Mouse (Mus musculus): ENCODE results near the gene Dnah14.

The Dnah14 gene

DNA sequence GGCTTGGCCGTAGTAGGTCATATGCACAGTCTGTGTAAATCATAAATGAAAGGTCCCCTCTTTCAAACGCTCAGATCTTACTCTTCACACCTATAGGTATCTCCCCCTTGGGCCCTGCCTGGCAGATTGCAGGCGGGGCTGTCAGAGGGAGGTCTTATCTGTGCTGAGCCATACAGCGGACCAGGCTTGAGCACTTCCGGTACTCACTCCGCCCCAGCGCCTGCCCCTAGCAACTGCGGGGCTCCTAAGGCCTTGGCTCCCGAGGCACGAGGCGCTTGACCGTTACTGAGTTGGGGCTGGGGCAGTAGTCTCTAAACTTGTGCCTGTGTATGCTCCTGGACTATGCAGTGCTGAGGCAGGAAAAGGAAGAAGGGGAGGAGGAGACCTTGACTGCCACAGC is at the start of gene Dnah14:
Gene Dnah14 (plus strand): TSS at position 238 of the 400 bp plus-strand sequence.
- no peak for DNase-seq

DNA sequence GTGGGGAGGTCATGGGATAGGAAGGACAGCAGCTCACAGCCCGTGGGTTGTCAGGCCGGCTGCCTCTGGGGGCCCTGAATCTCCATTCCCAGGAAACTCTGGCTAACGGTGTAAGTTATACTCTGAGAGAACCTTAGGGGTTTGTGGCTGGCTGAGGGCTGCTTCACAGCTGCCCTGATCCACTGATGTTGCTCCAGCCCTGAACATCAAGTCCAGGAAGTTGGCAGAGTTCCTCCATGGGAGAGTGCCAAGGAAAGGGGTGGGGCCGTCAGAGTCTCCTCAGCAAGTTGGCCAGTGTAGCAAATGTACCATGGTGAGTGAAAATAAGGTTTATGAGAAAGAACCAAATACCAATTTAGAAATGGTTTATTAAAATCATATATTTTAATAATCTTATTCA is 47.0 kb upstream of the Dnah14 start:
- DNase-seq = peak; percentile 85

DNA sequence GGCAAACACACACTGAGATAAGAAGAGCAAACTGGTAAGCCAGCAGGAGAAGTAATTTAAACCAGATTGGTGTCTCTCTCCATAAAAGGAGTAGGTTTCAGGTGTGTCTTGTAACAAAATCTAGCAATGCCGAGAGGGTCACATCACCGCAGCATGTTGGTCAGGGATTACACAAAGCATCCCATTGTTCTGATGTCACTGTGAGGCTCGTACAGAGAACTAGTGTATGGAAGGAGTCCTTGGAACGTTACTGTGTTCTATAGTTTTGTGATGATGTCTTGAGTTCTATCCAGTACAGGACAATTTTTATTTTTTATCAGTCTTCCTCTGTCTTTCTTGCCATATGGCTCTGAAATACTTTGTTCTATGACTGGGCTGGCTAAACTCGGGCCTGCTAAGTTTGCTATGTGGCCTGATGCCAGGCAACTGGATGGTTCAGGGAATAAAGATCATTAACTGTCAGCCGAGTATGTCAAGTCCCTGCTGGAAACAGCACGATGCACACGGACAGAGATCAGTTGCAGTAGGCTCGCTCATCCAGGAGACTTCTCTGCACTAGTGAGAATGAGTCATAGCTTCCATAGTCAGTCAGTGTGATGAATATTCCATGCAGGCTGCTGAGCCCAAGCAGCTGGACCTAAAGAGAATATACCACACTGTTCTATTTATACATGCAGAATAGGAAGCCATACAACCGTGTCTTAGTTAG is 41.0 kb upstream of the Dnah14 start:
- DNase-seq = peak; percentile 33

DNA sequence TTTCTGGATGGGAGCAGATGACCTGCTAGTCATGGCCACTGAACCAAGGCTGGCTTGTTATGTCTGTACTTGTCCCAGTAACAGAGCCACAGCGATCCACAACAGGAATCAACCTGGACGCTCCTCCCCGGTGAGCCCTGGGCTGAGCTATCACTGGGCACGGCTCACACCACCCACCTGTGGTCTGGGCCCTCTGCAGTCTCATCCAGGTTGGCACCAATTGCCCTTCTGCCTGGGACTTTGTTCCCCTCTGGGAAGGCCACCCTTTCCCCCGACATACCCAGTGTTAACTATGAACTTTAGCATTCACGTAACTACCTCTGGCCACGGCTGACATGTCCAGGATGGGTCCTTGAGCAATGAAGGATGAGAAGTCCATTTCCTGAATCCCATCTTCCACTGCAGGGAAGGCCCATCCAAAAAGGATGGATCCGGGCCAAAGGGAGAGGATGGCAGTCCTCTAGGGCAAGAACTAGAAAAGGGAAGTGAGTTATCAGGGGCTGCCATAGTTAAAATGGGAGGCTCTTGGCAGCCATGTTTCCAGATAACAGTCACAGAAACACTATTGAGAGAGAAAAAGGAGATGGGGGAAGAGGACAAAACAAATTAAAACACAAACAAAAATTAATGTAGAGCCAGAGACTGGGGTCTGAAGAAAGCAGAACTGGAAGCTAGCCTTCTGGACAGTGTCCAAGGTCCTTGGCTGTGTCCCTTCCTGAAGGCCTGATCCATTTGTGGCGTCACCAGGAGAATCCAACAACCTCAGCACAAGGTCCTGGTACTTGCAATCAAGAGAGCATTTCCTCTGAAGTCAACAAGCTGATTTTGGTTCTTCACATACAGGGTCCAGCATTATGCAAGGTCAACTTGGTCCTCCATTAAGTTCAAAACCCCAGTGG is 38.5 kb upstream of the Dnah14 start:
- peak; percentile 51 for DNase-seq

DNA sequence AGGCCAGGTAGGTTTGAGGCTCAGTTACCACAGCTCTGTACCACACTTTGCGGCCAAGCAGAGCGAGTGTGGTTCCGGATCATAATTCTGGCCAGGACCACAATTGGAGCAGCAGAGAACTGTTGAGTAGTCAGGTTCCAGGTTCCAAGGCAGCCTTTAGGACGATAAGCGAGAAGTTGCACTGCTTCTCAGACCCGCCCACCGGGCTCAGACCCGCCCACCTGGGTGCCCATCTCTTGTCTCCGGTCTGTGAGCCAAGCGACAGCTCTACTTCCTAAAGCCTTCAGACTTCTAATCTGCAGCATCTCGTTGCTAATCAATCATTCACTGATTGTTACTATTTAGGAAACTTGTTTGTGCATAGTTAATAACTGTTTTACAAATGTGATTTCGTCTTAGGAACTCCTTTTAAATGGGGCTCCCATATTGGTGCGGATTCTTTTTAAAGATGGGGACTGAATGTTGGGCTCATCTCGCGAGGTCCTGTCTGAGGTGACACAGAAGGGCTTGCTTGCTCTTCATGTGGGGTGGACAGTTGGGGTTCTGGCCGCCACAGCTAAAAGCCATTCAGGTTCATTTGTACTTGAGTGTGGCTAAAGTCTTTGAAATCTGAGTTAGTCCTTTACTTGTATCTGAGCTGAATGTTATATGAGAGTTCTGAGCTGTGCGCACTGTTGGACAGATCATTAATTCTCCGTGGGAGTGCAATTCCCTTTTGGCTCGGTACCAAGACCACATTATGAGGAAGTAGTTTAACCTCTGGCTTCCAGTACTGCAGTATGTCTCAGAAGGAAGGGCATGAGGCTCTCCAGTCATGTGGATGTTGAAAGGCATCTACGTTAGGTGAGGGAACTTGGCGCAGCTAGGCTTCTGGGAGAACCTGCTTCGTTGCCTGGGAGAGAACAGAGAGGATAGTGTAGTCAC is 36.3 kb upstream of the Dnah14 start:
- DNase-seq = peak; percentile 64

DNA sequence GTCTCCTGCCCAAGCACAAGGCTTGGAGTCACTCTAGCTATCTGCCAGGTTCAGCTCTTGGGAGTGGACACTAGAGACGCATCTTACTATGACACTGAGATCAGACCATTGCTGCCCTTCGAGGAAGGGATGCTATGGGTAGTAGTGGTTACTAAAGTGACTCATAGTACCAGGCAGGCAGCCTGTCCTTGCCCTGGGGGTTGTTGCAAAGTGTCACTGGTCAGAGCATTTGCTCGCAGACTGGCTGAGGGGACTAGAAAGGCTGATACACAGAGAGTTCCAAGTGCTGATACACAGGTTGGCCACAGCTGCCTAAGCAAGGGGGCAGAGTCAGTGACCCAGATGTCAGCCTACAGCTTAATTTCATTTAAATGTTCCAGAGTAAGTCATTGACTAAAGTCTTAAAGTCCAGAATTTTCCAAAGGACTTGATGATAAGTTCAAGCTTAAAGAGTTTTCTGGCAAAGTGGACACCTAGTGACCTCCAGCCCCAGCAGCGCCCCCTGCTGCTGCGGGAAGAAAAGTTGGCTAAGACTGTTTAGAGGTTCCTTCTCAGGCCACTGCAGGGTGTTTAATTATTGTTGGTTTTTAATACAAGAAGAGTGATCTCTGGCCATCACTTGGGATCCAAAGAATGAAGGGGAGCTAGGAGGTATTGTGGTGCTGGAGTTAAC is 32.5 kb upstream of the Dnah14 start:
- peak; percentile 31 for DNase-seq

DNA sequence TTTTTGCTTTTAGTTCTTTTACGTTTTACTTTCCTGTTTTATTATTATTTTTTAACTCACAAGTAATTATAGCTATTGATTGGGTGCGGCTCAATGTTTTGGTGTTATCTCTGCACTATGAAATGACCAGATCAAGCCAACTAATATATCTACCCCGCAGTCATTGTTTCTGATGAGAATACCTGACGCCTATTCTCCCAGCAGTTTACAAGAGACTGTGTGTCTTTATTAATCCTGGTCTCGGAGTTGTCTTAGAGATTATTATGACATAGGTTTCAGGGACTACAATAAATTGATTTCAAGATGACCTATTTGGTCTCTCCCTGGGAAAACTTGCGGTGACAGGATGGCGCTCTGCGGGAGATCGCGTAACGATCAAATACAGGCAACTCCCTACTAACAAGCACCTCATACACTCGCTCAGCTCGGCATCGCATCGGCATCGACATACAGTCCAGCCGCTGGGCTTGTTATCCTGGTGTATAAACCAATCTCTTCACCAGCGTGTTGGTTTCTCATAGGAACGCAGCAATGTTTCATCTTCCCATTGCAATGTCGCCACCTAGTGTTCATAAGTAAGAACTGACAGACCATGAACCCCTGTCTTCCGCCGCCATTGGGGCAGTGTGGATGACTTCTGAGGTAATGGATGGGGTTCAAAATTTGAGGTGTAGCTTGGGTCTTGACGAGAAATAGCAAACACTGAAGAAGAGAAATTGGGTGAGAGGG is 31.2 kb upstream of the Dnah14 start:
- peak; percentile 42 for DNase-seq

DNA sequence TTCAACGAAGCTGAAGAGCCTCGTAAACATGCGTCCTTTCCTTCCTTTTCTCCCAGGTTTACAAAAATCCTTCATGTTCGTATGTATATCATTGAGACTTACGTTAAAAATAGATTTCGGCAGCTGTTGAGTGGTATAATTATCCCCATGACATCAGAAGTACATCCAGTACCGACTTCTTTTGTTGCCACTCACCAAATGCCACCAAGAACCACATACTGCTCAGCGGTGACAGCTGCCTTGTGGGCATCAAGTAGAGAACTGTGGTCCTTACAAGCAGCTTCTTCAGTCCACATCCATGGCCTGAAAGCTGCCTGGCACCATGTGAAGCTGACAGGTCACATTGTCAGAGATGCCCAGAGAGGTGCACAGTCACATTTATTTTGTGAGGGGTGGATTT is 26.4 kb upstream of the Dnah14 start:
- no peak for DNase-seq

DNA sequence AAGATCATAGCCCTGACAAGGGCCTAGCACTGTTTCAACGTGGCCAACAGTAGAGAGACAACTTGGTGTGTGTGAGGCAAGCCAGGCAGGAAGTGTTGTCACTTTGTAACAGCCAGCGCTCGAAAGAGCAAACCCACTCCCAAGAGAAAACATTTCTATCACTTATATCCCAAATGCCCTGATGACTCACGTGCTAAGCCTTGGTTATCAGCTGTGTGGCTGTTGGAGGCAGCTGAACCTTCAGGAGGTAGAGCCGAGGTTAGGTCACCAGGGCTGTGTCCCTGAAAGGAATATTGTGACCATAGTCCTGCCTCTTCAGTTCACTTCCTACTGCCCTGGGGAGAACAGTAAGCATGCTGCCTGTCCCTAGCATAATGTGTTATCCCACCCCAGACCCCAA is 25.5 kb upstream of the Dnah14 start:
- DNase-seq = no peak

DNA sequence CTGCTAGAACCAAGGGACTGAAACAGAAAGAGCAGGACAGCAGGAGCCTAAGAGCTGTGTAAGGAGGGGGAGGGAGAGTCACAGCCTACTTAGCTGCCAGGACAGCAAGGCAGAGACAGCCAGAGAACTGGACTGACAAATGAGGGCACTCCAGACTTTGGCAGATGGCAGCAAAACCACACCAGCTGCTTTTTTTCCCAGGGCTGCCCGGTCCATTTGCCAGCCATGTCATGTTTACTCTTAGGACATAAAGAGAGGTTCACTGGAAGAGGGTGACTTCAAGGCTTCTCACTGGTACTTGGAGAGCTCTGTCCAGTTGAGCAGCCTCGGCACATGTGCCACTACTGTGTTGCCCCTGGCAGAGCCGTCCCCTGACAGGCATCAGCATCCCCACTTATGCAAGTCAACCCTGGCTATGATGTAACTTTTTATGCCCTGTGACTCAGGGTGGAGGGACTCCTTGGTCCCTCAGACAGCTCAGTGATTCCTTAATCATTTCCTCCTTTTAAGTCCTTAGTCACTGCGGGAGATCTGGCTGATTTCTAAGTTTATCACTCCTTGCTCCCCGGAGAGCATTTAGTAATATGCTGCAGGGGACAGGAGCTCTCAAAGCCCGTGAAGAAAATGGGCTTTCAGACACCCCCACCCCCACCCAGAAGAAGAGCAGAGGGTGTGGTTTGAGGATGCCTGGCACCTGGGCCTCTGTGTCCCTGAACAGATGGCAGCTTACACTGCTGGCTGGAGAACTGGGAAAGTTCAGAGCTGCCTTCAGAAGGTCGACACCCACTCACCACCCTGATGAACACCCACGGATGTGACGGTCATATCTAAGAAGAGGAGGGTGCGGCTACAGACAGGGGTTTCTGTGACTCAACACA is 23.6 kb upstream of the Dnah14 start:
- DNase-seq = no peak

DNA sequence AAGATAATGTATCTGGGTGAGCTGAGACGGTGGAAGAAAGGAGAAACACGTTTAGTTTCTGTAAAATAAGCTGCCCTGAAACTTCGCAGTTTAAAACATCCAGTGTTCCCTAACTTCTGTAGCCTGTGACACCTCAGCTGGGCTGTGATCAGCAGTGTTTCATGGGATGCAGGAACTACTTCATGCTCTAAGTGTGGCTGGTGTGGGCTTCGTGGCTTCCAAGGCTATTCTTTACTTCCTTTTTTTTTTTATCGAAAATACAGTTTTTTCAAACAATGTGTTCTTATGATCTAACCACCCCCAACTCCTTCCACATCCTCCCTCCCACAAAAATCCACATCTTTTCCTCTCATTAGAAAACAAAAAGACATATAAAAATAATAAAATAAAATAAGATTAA is 20.9 kb upstream of the Dnah14 start:
- DNase-seq = no peak

DNA sequence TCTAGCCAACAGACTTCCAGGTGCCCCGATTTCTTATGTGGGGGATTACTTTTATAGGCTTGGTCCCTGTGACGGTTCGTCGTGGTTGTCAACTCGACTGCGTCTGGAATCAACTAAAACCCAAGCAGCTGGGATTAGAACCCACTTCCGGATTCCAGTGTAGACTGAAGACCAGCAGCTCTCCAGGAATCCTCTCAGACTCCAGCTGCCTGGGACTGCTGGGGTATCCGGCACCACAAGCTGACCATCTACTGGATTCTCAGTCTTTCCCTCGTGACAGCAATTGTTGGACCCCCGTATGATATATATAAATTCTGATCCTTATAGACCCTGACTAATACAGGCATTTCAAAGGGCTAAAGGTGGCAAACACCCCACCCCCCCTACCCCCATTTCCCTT is 16.7 kb upstream of the Dnah14 start:
- DNase-seq = no peak

DNA sequence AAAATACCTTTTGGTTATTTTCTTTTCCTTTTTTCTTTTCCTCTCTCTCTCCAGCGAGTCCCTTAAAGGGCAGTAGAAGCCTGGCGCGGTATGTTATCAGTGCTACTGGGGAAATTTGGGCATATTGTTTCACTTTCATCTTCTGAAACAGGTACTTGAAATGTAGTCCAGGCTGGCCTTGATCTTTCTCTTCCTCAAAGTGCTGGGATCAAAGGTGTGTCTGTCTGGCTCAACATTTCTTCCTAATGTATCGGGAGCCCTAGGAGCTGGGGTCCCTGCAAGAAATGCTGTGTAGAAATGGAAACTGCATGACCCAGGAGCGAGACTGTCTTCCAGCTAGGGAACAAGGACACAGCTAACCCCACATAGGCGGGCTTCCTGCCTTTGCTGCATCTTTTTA is 16.0 kb upstream of the Dnah14 start:
- no peak for DNase-seq

DNA sequence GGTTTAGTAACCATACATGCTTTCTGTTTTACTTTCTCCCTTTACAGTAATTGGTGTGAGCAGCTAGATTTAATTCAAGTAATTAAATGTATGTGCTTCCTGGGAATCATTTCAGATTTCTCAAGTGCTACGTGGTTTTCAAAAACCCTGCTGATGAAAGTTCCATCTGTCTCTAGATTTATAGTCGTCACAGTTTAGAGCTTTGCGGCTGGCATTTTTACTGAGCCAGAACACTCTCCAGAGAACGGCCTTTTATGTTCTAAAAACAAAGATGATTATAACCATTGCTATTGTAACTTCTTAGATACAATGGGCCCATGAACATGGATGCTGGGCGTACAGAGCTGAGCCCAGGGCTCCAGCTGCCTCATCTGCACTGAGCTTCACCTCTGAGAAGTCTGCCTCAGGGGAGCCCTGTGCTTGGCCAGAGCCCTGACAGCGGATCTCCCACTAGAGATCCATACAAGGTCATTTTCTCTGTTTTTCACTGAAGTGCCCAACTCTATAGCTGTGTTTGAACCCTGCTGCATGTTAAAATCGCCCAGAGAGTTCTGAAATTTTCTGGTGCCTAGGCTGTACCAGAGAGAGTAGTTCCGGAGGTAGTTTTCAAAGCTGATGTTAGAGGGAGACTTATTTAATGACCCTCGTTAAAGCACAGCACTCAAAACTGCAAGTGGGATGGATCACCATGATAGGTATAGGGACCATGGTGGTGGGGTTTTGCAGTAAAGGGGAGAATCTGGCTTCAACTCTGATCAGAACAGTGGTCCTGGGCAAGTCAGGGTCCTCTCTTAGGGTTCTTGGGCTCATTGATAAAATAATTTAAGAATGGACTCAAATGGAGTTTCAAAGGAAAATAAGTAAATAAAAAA is 15.2 kb upstream of the Dnah14 start:
- no peak for DNase-seq

DNA sequence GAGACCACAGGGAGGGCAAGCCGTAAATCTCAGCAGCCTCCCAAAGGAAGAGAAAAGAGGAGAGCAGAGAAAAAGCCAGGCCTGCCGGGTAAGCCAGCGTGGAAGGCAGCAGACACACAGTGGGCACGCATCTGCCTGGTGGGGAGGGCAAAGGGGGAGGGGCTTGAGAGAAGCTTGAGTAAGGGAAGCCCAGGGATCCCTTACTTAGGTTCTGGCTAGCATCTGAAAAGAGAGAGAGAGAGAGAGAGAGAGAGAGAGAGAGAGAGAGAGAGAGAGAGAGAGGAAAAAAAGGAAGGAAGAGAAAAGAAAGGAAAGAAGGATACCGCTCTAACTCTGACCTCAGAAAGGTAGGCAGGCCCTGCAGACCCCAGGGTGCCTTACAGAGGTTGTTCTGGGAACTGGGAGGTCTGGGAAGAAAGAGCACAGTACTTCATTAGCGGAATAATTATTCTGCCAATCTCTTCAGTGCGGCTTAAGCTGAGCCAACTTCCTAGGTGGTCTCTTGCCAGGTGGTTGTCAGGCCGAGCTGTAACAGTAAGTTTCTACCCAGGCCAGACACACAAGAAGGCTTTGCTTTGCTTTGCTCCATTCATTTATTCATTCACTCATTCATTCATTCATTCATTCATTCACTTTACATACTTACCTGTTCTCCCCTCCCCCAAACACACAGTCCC is 14.5 kb upstream of the Dnah14 start:
- no peak for DNase-seq

DNA sequence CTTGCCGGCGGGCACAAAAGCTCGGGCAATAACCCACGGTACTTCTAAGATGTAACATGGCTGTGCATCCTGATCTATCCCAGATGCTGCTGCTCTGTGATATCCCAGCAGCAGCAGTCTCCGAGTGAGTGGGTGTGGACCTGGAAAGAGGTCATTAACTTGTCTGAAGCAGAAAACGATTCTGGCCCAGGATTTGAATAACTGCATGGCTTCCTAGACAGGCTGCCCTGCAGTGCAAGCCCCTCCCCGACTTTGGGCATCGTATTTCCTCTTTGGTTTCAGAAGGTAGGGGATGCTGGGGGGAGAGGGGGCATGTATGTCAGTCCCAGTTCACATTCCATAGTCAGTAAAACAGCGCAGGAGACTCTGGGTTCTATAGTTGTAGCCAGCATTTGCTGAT is 6.9 kb upstream of the Dnah14 start:
- DNase-seq = no peak

DNA sequence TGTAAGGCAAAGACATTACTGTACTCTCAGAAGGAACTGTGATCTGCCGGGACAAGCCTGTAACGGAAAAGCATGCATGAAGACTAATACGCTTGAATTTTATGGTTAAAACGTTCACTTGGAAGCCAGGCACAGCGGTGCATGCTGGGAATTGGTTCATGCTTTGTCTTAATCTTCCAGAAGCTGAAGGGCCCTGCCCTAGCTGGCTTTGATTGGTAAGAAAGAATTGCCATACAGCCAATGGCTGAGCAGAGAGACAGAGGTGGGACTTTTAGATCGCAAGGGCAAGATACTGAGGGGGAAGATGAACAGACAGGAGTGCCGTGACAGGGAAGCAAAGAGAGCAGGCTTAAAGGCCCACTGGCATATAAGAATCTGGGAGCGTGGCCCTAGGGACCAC is 6.8 kb downstream of the Dnah14 start:
- no peak for DNase-seq

DNA sequence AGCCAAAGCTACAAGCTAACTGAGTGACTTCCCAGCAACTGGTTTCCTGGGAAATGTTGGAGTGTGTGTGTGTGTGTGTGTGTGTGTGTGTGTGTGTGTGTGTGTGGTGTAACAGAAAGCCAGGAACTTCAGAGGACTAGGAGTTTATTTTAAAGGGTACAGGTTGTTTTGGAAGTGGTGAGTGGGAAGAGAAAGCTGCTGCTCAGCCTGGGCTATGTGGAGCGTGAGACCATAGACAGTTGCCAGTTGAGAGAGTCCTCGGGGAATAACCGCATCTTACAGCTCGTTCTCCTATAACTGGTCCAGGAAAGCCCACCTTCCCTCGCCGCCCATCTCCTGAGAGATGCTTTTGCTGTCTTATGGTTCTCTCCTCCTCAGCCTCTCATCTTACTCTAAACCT is 12.8 kb downstream of the Dnah14 start:
- DNase-seq = no peak

DNA sequence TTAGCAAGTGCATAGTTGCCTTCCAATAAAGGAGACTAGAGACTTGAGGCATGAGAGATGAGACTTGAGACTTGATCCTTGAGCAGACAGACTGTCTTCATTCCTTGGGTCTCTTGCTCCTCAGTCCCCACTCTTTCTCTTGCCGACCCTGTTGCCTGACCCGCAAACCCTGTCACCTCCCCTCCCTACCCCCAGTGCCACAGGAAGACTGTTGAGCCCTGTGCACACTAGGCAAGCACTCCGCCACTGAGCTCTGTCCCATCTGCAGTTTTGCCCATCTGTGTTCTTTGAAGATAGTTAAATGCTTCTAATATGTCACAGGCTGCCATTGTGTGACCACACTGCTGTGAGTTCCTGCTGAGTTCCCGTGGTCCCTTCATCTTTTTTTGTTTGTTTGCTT is 23.0 kb downstream of the Dnah14 start:
- no peak for DNase-seq

All from kidney, adult 11 months (tissue).